Mouse (Mus musculus) olfactory bulb, adult 2 months (tissue): ENCODE measurements around the gene Slit3.

Source experiments
- CTCF ChIP-seq: fragments of 200-500 bp; IDR thresholded peaks from 2 replicates; pipeline ENCODE4 v1.5.1; 2012; ENCODE audit warnings: low read depth, mild to moderate bottlenecking, low read length, moderate library complexity; ENCODE audit not compliant: insufficient read depth
- POLR2A ChIP-seq: fragments of 200-500 bp; IDR thresholded peaks from 2 replicates; pipeline ENCODE4 v1.6.1; 2012; ENCODE audit warnings: mild to moderate bottlenecking, low read depth, low read length, moderate library complexity; ENCODE audit not compliant: insufficient read depth

DNA sequence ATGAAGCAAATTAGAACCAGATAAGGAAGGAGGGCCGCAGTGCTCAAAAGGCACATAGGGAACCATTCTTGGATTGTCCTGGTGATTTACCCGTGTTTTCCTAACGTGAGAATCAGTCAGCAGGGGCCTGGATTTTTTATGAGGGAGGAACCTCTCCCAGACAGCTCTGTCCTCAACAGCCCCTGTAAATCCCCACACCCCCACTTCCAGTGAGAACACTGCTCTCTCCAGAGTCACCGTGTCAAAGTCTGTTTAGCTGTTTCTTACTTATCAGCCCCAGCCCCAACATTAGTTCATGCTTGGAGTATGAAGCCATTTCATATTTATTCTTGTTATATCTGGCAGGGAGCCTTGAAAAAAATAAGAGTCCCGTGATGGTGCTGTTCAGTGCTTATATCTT lies 272.8 kb downstream of the Slit3 start:
- TF ChIP-seq POLR2A (no peak), CTCF (no peak)
